Mouse (Mus musculus): ENCODE results near the gene Gtf2ird2.

Gene Gtf2ird2

GRCm38 (mm10) chr5:134229391-134229790, 45.6 kb downstream of the Gtf2ird2 start, which contains the start of gene Ncf1:
Gene Ncf1, minus strand, starts transcription at chr5:134229625.
- in situ Hi-C loops (cut with MboI; ENCODE audit: unreplicated experiment in 2 of 2): loop anchor here (5.0 to 10.0 kb wide), 3 partner anchors 42 to 115 kb away; no protein-coding TSS in a partner anchor

GRCm38 (mm10) chr5:134231376-134231775, 47.6 kb downstream of the Gtf2ird2 start:
- in situ Hi-C loops (cut with MboI; ENCODE audit: unreplicated experiment in 2 of 2): no loop called here

- in situ Hi-C loops (cut with MboI; ENCODE audit: unreplicated experiment in 2 of 2): no loop called here
Observed at GRCm38 (mm10) chr5:134232111-134232510, 48.3 kb downstream of the Gtf2ird2 start.

- in situ Hi-C loops (cut with MboI; ENCODE audit: unreplicated experiment in 2 of 2): no loop called here
Observed at GRCm38 (mm10) chr5:134232568-134232967, 48.7 kb downstream of the Gtf2ird2 start.

GRCm38 (mm10) chr5:134233244-134233651, 49.4 kb downstream of the Gtf2ird2 start:
- in situ Hi-C loops (cut with MboI; ENCODE audit: unreplicated experiment in 2 of 2): no loop called here

- in situ Hi-C loops (cut with MboI; ENCODE audit: unreplicated experiment in 2 of 2): no loop called here
Observed at GRCm38 (mm10) chr5:134234205-134234604, 50.4 kb downstream of the Gtf2ird2 start.

GRCm38 (mm10) chr5:134235111-134235510, 51.3 kb downstream of the Gtf2ird2 start:
- in situ Hi-C loops (cut with MboI; ENCODE audit: unreplicated experiment in 2 of 2): no loop called here

- in situ Hi-C loops (cut with MboI; ENCODE audit: unreplicated experiment in 2 of 2): no loop called here
Observed at GRCm38 (mm10) chr5:134236241-134236640, 52.4 kb downstream of the Gtf2ird2 start.

GRCm38 (mm10) chr5:134236796-134237195, 53.0 kb downstream of the Gtf2ird2 start:
- in situ Hi-C loops (cut with MboI; ENCODE audit: unreplicated experiment in 2 of 2): no loop called here

GRCm38 (mm10) chr5:134237508-134237907, 53.7 kb downstream of the Gtf2ird2 start:
- in situ Hi-C loops (cut with MboI; ENCODE audit: unreplicated experiment in 2 of 2): no loop called here

- in situ Hi-C loops (cut with MboI; ENCODE audit: unreplicated experiment in 2 of 2): no loop called here
Observed at GRCm38 (mm10) chr5:134237936-134238760, 54.3 kb downstream of the Gtf2ird2 start.

GRCm38 (mm10) chr5:134241831-134242230, 58.0 kb downstream of the Gtf2ird2 start:
- in situ Hi-C loops (cut with MboI; ENCODE audit: unreplicated experiment in 2 of 2): no loop called here

- in situ Hi-C loops (cut with MboI; ENCODE audit: unreplicated experiment in 2 of 2): no loop called here
Observed at GRCm38 (mm10) chr5:134243661-134244436, 60.0 kb downstream of the Gtf2ird2 start.

- in situ Hi-C loops (cut with MboI; ENCODE audit: unreplicated experiment in 2 of 2): no loop called here
Observed at GRCm38 (mm10) chr5:134244890-134245289, 61.1 kb downstream of the Gtf2ird2 start.

- in situ Hi-C loops (cut with MboI; ENCODE audit: unreplicated experiment in 2 of 2): no loop called here
Observed at GRCm38 (mm10) chr5:134246146-134246545, 62.3 kb downstream of the Gtf2ird2 start.

- in situ Hi-C loops (cut with MboI; ENCODE audit: unreplicated experiment in 2 of 2): no loop called here
Observed at GRCm38 (mm10) chr5:134248608-134249244, 64.9 kb downstream of the Gtf2ird2 start.

- in situ Hi-C loops (cut with MboI; ENCODE audit: unreplicated experiment in 2 of 2): no loop called here
Observed at GRCm38 (mm10) chr5:134249245-134249649, 65.4 kb downstream of the Gtf2ird2 start.

GRCm38 (mm10) chr5:134250601-134251000, 66.8 kb downstream of the Gtf2ird2 start:
- in situ Hi-C loops (cut with MboI; ENCODE audit: unreplicated experiment in 2 of 2): no loop called here

- in situ Hi-C loops (cut with MboI; ENCODE audit: unreplicated experiment in 2 of 2): no loop called here
Observed at GRCm38 (mm10) chr5:134251083-134251482, 67.3 kb downstream of the Gtf2ird2 start.

- in situ Hi-C loops (cut with MboI; ENCODE audit: unreplicated experiment in 2 of 2): no loop called here
Observed at GRCm38 (mm10) chr5:134253806-134254205, 70.0 kb downstream of the Gtf2ird2 start.

GRCm38 (mm10) chr5:134255294-134255693, 71.5 kb downstream of the Gtf2ird2 start:
- in situ Hi-C loops (cut with MboI; ENCODE audit: unreplicated experiment in 2 of 2): loop anchor here in 1 of 2 experiments (5.0 kb wide), 1 partner anchor 58 kb away; no protein-coding TSS in a partner anchor
